ENCODE assay signal across 9 mouse cellular contexts in the genomic region with DNA sequence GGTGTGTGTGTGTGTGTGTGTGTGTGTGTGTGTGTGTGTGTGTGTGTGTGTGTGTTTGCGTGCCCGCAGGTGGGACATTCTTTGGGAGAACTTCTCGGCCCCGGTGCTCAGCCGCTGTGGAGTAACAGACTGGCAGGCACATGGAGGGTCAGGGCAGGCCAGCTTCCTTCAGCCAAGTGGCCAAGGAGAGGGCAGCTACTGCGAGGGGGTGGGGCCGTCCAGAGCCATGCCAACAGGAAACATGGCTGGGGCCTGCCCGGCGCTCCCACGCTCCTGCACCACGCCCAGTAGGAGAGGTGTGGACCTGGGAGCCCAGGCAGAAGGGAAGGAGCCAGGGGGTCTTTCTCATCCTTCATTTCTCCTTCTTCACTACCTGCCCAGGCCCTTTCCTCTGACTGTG. TPM values are rescaled to one million over a fixed set of nuclear protein-coding genes. Genes with fewer than 3 reads are reported as not detected.
A peak's percentile ranks its signal among the peaks of the same experiment; 100 is the strongest.
DNase-seq lines count a peak whose midpoint lies in the region; ATAC-seq and TF ChIP-seq lines count a peak whose summit lies in the region.
"Had no signal": no experiment of that assay in that cellular context is flagged by ENCODE, and none has a peak within 500 bp of the region (broad histone marks: within the 10 kb centered on the region; RNA-seq: fewer than 3 reads in every experiment).

No protein-coding gene starts in this region.

- H3K79me2 ChIP-seq in C2C12 (ENCODE audit: control insufficient read depth, insufficient read depth) (peaks cover 69% of the 10 kb centered on the region), macrophage (ENCODE audit: inconsistent target) (peaks cover 57% of the 10 kb centered on the region)

- WGBS in heart, embryonic 11.5 days (ENCODE audit: insufficient replicate concordance), result 74% methylated on average over 10 of the region's 11 CpGs
- 76% methylated on average over 9 of the region's 11 CpGs for WGBS in limb, embryonic 10.5 days
- WGBS in macrophage (ENCODE audit: missing documents), result 4% methylated on average over 9 of the region's 11 CpGs

- no peak for TF ChIP-seq CTCF in C2C12 (IDR thresholded peaks at IDR 0.05; ENCODE audit: control insufficient read depth, insufficient read depth, insufficient read length)

- H3K36me3 ChIP-seq in heart, embryonic 11.5 days (ENCODE audit: control insufficient read depth, insufficient read depth, low read length), result no peaks in the 10 kb centered on the region
- H3K36me3 ChIP-seq in C2C12 (ENCODE audit: control insufficient read depth, insufficient read depth) (peaks cover 15% of the 10 kb centered on the region), macrophage (ENCODE audit: inconsistent target) (no peaks in the 10 kb centered on the region)
- H3K36me3 ChIP-seq in limb, embryonic 10.5 days, result no peaks in the 10 kb centered on the region

- H3K27ac ChIP-seq in heart, embryonic 11.5 days (ENCODE audit: low read depth, low read length), result peak overlapping the region; percentile 64
- H3K27ac ChIP-seq in limb, embryonic 10.5 days, result peak overlapping the region; percentile 42; the same call in 1 of the 2 replicates
- peak overlapping the region; percentile 90 for H3K27ac ChIP-seq in macrophage

- peaks cover 5% of the 10 kb centered on the region for H3K27me3 ChIP-seq in heart, embryonic 11.5 days (ENCODE audit: control insufficient read depth, insufficient read depth, low read length)
- no peaks in the 10 kb centered on the region for H3K27me3 ChIP-seq in C2C12 (ENCODE audit: control insufficient read depth, insufficient read depth, insufficient read length)
- H3K27me3 ChIP-seq in limb, embryonic 10.5 days (ENCODE audit: low read depth, poor library complexity, severe bottlenecking), result peaks cover 16% of the 10 kb centered on the region

- H3K4me1 ChIP-seq in heart, embryonic 11.5 days (ENCODE audit: control insufficient read depth, insufficient read depth, low read length), result peaks cover 2% of the 10 kb centered on the region
- H3K4me1 ChIP-seq in limb, embryonic 10.5 days, result peaks cover 32% of the 10 kb centered on the region

- H3K4me2 ChIP-seq in heart, embryonic 11.5 days, result peak overlapping the region; percentile 54

- peak overlapping the region; percentile 59 for H3K9ac ChIP-seq in heart, embryonic 11.5 days (ENCODE audit: low read depth, low read length)

- peak overlapping the region; percentile 61 for H3ac ChIP-seq in C2C12 (ENCODE audit: control insufficient read depth, insufficient read length, low read depth)

- no peak for DNase-seq in heart, adult 8-10 months (ENCODE audit: low spot score)
- DNase-seq in limb, embryonic 10.5 days (ENCODE audit: low spot score), result no peak
- DNase-seq in MN1 (ENCODE audit: low spot score), result no peak

- no peaks in the 10 kb centered on the region for H3K9me3 ChIP-seq in heart, embryonic 11.5 days (replicated peaks; ENCODE audit: control insufficient read depth, low read length)
- 0 out of 2 replicates have a peak, but pooled peaks cover 1% of the 10 kb centered on the region for H3K9me3 ChIP-seq in limb, embryonic 10.5 days (replicated peaks)

- peaks cover 38% of the 10 kb centered on the region for H3K79me3 ChIP-seq in C2C12 (ENCODE audit: low read depth)

- peak; percentile 44; the same call in 1 of the 2 replicates for ATAC-seq in heart, embryonic 11.5 days (replicated peaks; ENCODE audit: insufficient number of reproducible peaks, low FRiP score, low TSS enrichment)
- ATAC-seq in granulocyte monocyte progenitor cell, adult 5-6 weeks (replicated peaks; ENCODE audit: poor library complexity, severe bottlenecking), result no peak; the same call in 1 of the 2 replicates
- no peak for ATAC-seq in activated CD4-positive, CD25-positive, alpha-beta regulatory T cell, adult 4 months
- ATAC-seq: inflammation-experienced regulatory T-cells, adult 6 months had no signal

- H3K4me3 ChIP-seq in heart, embryonic 11.5 days (ENCODE audit: low read depth, low read length), result peak overlapping the region; percentile 17
- peak overlapping the region; percentile 51 for H3K4me3 ChIP-seq in C2C12 (ENCODE audit: insufficient read depth, poor library complexity, severe bottlenecking)
- H3K4me3 ChIP-seq in limb, embryonic 10.5 days, result no peak overlapping the region
- peak overlapping the region; percentile 79 for H3K4me3 ChIP-seq in macrophage (ENCODE audit: inconsistent target)

TF ChIP-seq in C2C12, 6 proteins besides CTCF, POLR2A, EP300 and RAD21 (continues in another document):
- TF ChIP-seq FOSL1 (IDR thresholded peaks at IDR 0.05; ENCODE audit: insufficient read depth, low read length, poor library complexity, severe bottlenecking), result no peak

RNA-seq across cellular contexts. Expression of gene Kcnn4, which starts 2.2 kb away (rescaled TPM):
- 9.9 and 11.2 TPM in 2 replicates for polyA plus RNA-seq in heart, embryonic 11.5 days (2014; fragmentation: Nextera tagmentation; extraction: Ambion mirVana)
- total RNA-seq in heart, adult 8-10 months (2022), result 1 to 10 TPM in 1 of 4 experiments, under 1 TPM in 3; 0.44 to 1.3 (median 0.69) TPM
- polyA plus RNA-seq in C2C12 (2012; fragmentation: generic; extraction: Trizol) (82.2 TPM), macrophage (2018) (11.1 to 85.5 TPM (median 12.1 TPM) in 3 replicates)
- 3.6 and 4.0 TPM in 2 replicates for polyA plus RNA-seq in limb, embryonic 10.5 days (2016; fragmentation: Nextera tagmentation; extraction: Ambion mirVana)
- 100 to 1,000 TPM in 4 of 26 experiments, 10 to 100 TPM in 21, 1 to 10 TPM in 1; 5.6 to 198 (median 45.1) TPM for total RNA-seq in macrophage (2018; cell fraction: chromatin; rRNA removed)
- 10 to 100 TPM; 16.1 to 69.7 (median 46.9) TPM for total RNA-seq in macrophage (2018; cell fraction: cytosol; rRNA removed)
- 100 to 1,000 TPM in 8 of 26 experiments, 10 to 100 TPM in 18; 15.3 to 160 (median 78.6) TPM for total RNA-seq in macrophage (2018; cell fraction: nucleus; rRNA removed)
- total RNA-seq in granulocyte monocyte progenitor cell, adult 5-6 weeks (2014; fragmentation: Nextera tagmentation), result 24.2 and 31.4 TPM in 2 replicates
- total RNA-seq in granulocyte monocyte progenitor cell, adult 5-6 weeks (2017), result 36.3 and 43.5 TPM in 2 replicates
- polyA plus RNA-seq in activated CD4-positive, CD25-positive, alpha-beta regulatory T cell, adult 4 months (2017; shearing (Covaris generic)), result 100 to 1,000 TPM; 101 to 105 TPM

RNA-seq across cellular contexts. Expression of gene Lypd5, which starts 23.3 kb away (rescaled TPM):
- not detected in 2 replicates for polyA plus RNA-seq in heart, embryonic 11.5 days (2014; fragmentation: Nextera tagmentation; extraction: Ambion mirVana)
- total RNA-seq in heart, adult 8-10 months (2022), result not detected
- polyA plus RNA-seq in C2C12 (2012; fragmentation: generic; extraction: Trizol) (not detected), macrophage (2018) (not detected in 3 replicates)
- polyA plus RNA-seq in limb, embryonic 10.5 days (2016; fragmentation: Nextera tagmentation; extraction: Ambion mirVana), result not detected in 2 replicates
- total RNA-seq in macrophage (2018; cell fraction: chromatin; rRNA removed), result not detected
- not detected for total RNA-seq in macrophage (2018; cell fraction: cytosol; rRNA removed)
- total RNA-seq in macrophage (2018; cell fraction: nucleus; rRNA removed), result not detected
- total RNA-seq in granulocyte monocyte progenitor cell, adult 5-6 weeks (2014; fragmentation: Nextera tagmentation), result not detected in 2 replicates
- total RNA-seq in granulocyte monocyte progenitor cell, adult 5-6 weeks (2017), result not detected in 2 replicates
- polyA plus RNA-seq in activated CD4-positive, CD25-positive, alpha-beta regulatory T cell, adult 4 months (2017; shearing (Covaris generic)), result not detected
- polyA plus RNA-seq: inflammation-experienced regulatory T-cells, adult 6 months had no signal

RNA-seq across cellular contexts. Expression of gene Smg9, which starts 27.1 kb away (rescaled TPM):
- polyA plus RNA-seq in heart, embryonic 11.5 days (2014; fragmentation: Nextera tagmentation; extraction: Ambion mirVana), result 17.5 and 21.2 TPM in 2 replicates
- total RNA-seq in heart, adult 8-10 months (2022), result 1 to 10 TPM; 5.9 to 8.3 (median 8.0) TPM
- polyA plus RNA-seq in C2C12 (2012; fragmentation: generic; extraction: Trizol), result 21.8 TPM
- polyA plus RNA-seq in limb, embryonic 10.5 days (2016; fragmentation: Nextera tagmentation; extraction: Ambion mirVana), result 28.3 and 29.0 TPM in 2 replicates
- total RNA-seq in macrophage (2018; cell fraction: chromatin; rRNA removed), result 100 to 1,000 TPM; 127 to 223 (median 160) TPM
- 10 to 100 TPM; 15.4 to 41.1 (median 24.8) TPM for total RNA-seq in macrophage (2018; cell fraction: cytosol; rRNA removed)
- 100 to 1,000 TPM in 11 of 26 experiments, 10 to 100 TPM in 15; 59.9 to 137 (median 93.6) TPM for total RNA-seq in macrophage (2018; cell fraction: nucleus; rRNA removed)
- 19.7 to 29.3 TPM (median 20.3 TPM) in 3 replicates for polyA plus RNA-seq in macrophage (2018)
- 21.6 and 29.5 TPM in 2 replicates for total RNA-seq in granulocyte monocyte progenitor cell, adult 5-6 weeks (2014; fragmentation: Nextera tagmentation)
- 19.5 and 21.8 TPM in 2 replicates for total RNA-seq in granulocyte monocyte progenitor cell, adult 5-6 weeks (2017)
- polyA plus RNA-seq in activated CD4-positive, CD25-positive, alpha-beta regulatory T cell, adult 4 months (2017; shearing (Covaris generic)), result 10 to 100 TPM; 24.1 to 31.0 TPM

RNA-seq across cellular contexts. Expression of gene Tescl, which starts 38.6 kb away (rescaled TPM):
- not detected in 2 replicates for polyA plus RNA-seq in heart, embryonic 11.5 days (2014; fragmentation: Nextera tagmentation; extraction: Ambion mirVana)
- under 1 TPM in 1 of 4 experiments, not detected in 3; 0.50 TPM for total RNA-seq in heart, adult 8-10 months (2022)
- polyA plus RNA-seq in C2C12 (2012; fragmentation: generic; extraction: Trizol) (0.22 TPM), macrophage (2018) (not detected in 3 replicates)
- polyA plus RNA-seq in limb, embryonic 10.5 days (2016; fragmentation: Nextera tagmentation; extraction: Ambion mirVana), result not detected in 2 replicates
- not detected for total RNA-seq in macrophage (2018; cell fraction: chromatin; rRNA removed)
- under 1 TPM in 1 of 26 experiments, not detected in 25; 0.17 TPM for total RNA-seq in macrophage (2018; cell fraction: cytosol; rRNA removed)
- not detected for total RNA-seq in macrophage (2018; cell fraction: nucleus; rRNA removed)
- not detected in 2 replicates for total RNA-seq in granulocyte monocyte progenitor cell, adult 5-6 weeks (2014; fragmentation: Nextera tagmentation)
- total RNA-seq in granulocyte monocyte progenitor cell, adult 5-6 weeks (2017), result not detected in 2 replicates
- not detected for polyA plus RNA-seq in activated CD4-positive, CD25-positive, alpha-beta regulatory T cell, adult 4 months (2017; shearing (Covaris generic))
- polyA plus RNA-seq: inflammation-experienced regulatory T-cells, adult 6 months had no signal

RNA-seq across cellular contexts. Expression of gene Zfp94, which starts 55.8 kb away (rescaled TPM):
- polyA plus RNA-seq in heart, embryonic 11.5 days (2014; fragmentation: Nextera tagmentation; extraction: Ambion mirVana), result 4.6 and 6.1 TPM in 2 replicates
- 1 to 10 TPM; 1.1 to 2.8 (median 2.1) TPM for total RNA-seq in heart, adult 8-10 months (2022)
- 2.4 TPM for polyA plus RNA-seq in C2C12 (2012; fragmentation: generic; extraction: Trizol)
- polyA plus RNA-seq in limb, embryonic 10.5 days (2016; fragmentation: Nextera tagmentation; extraction: Ambion mirVana), result 12.1 and 15.9 TPM in 2 replicates
- 10 to 100 TPM in 2 of 26 experiments, 1 to 10 TPM in 17, under 1 TPM in 2, not detected in 5; 0.53 to 11.8 (median 4.6) TPM for total RNA-seq in macrophage (2018; cell fraction: chromatin; rRNA removed)
- total RNA-seq in macrophage (2018; cell fraction: cytosol; rRNA removed), result 1 to 10 TPM in 15 of 26 experiments, under 1 TPM in 11; 0.24 to 2.2 (median 1.3) TPM
- 1 to 10 TPM in 13 of 26 experiments, under 1 TPM in 8, not detected in 5; 0.58 to 6.2 (median 1.6) TPM for total RNA-seq in macrophage (2018; cell fraction: nucleus; rRNA removed)
- polyA plus RNA-seq in macrophage (2018), result 1.0 to 2.1 TPM (median 1.5 TPM) in 3 replicates
- 5.8 and 6.0 TPM in 2 replicates for total RNA-seq in granulocyte monocyte progenitor cell, adult 5-6 weeks (2014; fragmentation: Nextera tagmentation)
- total RNA-seq in granulocyte monocyte progenitor cell, adult 5-6 weeks (2017), result 2.0 and 3.4 TPM in 2 replicates
- 1 to 10 TPM; 7.8 to 9.3 TPM for polyA plus RNA-seq in activated CD4-positive, CD25-positive, alpha-beta regulatory T cell, adult 4 months (2017; shearing (Covaris generic))
